Mouse (Mus musculus) right cerebral cortex, postnatal 25 days (tissue): ENCODE results near the gene Mad2l2.

ENCODE experiments used
- DNase-seq: peaks from one replicate; pipeline ENCODE4 v3.0.0; 2022

The Mad2l2 gene

GRCm38 (mm10) chr4:148149540-148149939 lies 19.4 kb downstream of the Mad2l2 start:
- DNase-seq: no peak

- no peak for DNase-seq
Observed at GRCm38 (mm10) chr4:148150242-148150641, 20.1 kb downstream of the Mad2l2 start.

GRCm38 (mm10) chr4:148150953-148151266 lies 20.7 kb downstream of the Mad2l2 start:
- no peak for DNase-seq

- peak; percentile 89 for DNase-seq
Observed at GRCm38 (mm10) chr4:148151267-148152168, 21.3 kb downstream of the Mad2l2 start, which contains the start of gene Fbxo6. Fbxo6 (minus strand) TSS chr4:148152140.

GRCm38 (mm10) chr4:148152547-148152946 lies 22.4 kb downstream of the Mad2l2 start:
- DNase-seq: no peak

- no peak for DNase-seq
Observed at GRCm38 (mm10) chr4:148154006-148154405, 23.8 kb downstream of the Mad2l2 start.

- DNase-seq: no peak
Observed at GRCm38 (mm10) chr4:148154982-148155381, 24.8 kb downstream of the Mad2l2 start.

- DNase-seq: peak; percentile 50
Observed at GRCm38 (mm10) chr4:148158436-148159348, 28.5 kb downstream of the Mad2l2 start.

GRCm38 (mm10) chr4:148159544-148160435 lies 29.6 kb downstream of the Mad2l2 start:
- DNase-seq: peak; percentile 96

- DNase-seq: peak; percentile 76
Observed at GRCm38 (mm10) chr4:148160436-148161390, 30.5 kb downstream of the Mad2l2 start, which contains the start of the genes Fbxo44 and Fbxo2. Fbxo44 (minus strand) TSS chr4:148160482. Fbxo2 (plus strand) TSS chr4:148160621.

GRCm38 (mm10) chr4:148164002-148164439 lies 33.8 kb downstream of the Mad2l2 start:
- DNase-seq: peak; percentile 83

- DNase-seq: no peak
Observed at GRCm38 (mm10) chr4:148164461-148164860, 34.3 kb downstream of the Mad2l2 start.

GRCm38 (mm10) chr4:148165551-148165950 lies 35.4 kb downstream of the Mad2l2 start:
- no peak for DNase-seq

- peak; percentile 73 for DNase-seq
Observed at GRCm38 (mm10) chr4:148166431-148166830, 36.2 kb downstream of the Mad2l2 start.

- DNase-seq: peak; percentile 60
Observed at GRCm38 (mm10) chr4:148166986-148167385, 36.8 kb downstream of the Mad2l2 start.

- no peak for DNase-seq
Observed at GRCm38 (mm10) chr4:148168287-148168686, 38.1 kb downstream of the Mad2l2 start.

GRCm38 (mm10) chr4:148169586-148169985 lies 39.4 kb downstream of the Mad2l2 start:
- DNase-seq: no peak

- peak; percentile 70 for DNase-seq
Observed at GRCm38 (mm10) chr4:148170842-148171241, 40.7 kb downstream of the Mad2l2 start.

- DNase-seq: no peak
Observed at GRCm38 (mm10) chr4:148171261-148171660, 41.1 kb downstream of the Mad2l2 start.

- DNase-seq: peak; percentile 67
Observed at GRCm38 (mm10) chr4:148173811-148174494, 43.8 kb downstream of the Mad2l2 start.
